Mouse (Mus musculus): ENCODE data around the gene Lgals1. TPM values are rescaled to one million over a fixed set of nuclear protein-coding genes. Genes with fewer than 3 reads are reported as not detected.

The Lgals1 gene
- polyA plus RNA-seq, 1 experiment from 2014 or later = 50.7 TPM

GRCm38 (mm10) chr15:78928539-78928938, 2.0 kb downstream of the Lgals1 start:
- 49% methylated on average over 8 of the region's 8 CpGs for WGBS

GRCm38 (mm10) chr15:78930192-78930706, 3.7 kb downstream of the Lgals1 start:
- H3K4me2 ChIP-seq (ENCODE audit: low read depth, low read length) = no peak overlapping the region
- no peak overlapping the region for H3K27ac ChIP-seq (ENCODE audit: low read depth, low read length)
- no peak overlapping the region for H3K4me3 ChIP-seq (ENCODE audit: low read depth, low read length)
- ATAC-seq (ENCODE audit: low read depth) = no peak
- H3K36me3 ChIP-seq (ENCODE audit: control insufficient read depth, insufficient read depth, low read length) = no peaks in the 10 kb centered on the region
- no peaks in the 10 kb centered on the region for H3K9me3 ChIP-seq (ENCODE audit: control insufficient read depth, low read length)
- H3K9ac ChIP-seq (replicated peaks; ENCODE audit: low read depth, low read length) = no peak overlapping the region
- H3K27me3 ChIP-seq (ENCODE audit: control insufficient read depth, insufficient read depth, low read length) = no peaks in the 10 kb centered on the region
- WGBS = 93% methylated on average over 6 of the region's 6 CpGs
- peaks cover 8% of the 10 kb centered on the region; the same call in 1 of the 2 replicates for H3K4me1 ChIP-seq (ENCODE audit: control insufficient read depth, insufficient read depth, low read length)

More at GRCm38 (mm10) chr15:78928539-78928938, 2.0 kb downstream of the Lgals1 start:
- no peaks in the 10 kb centered on the region for H3K36me3 ChIP-seq (ENCODE audit: control insufficient read depth, insufficient read depth, low read length)
- no peak overlapping the region for H3K27ac ChIP-seq (ENCODE audit: low read depth, low read length)
- H3K4me1 ChIP-seq (ENCODE audit: control insufficient read depth, insufficient read depth, low read length) = peaks cover 8% of the 10 kb centered on the region; the same call in 1 of the 2 replicates
- no peaks in the 10 kb centered on the region for H3K27me3 ChIP-seq (ENCODE audit: control insufficient read depth, insufficient read depth, low read length)
- H3K4me3 ChIP-seq (ENCODE audit: low read depth, low read length) = no peak overlapping the region
- H3K9me3 ChIP-seq (ENCODE audit: control insufficient read depth, low read length) = no peaks in the 10 kb centered on the region
- peak overlapping the region; percentile 59 for H3K4me2 ChIP-seq (ENCODE audit: low read depth, low read length)
- no peak for ATAC-seq (ENCODE audit: low read depth)
- H3K9ac ChIP-seq (replicated peaks; ENCODE audit: low read depth, low read length) = no peak overlapping the region

- Histone ChIP-seq H3K4me3 (ENCODE audit: low read depth, low read length) (no peak overlapping the region), H3K27me3 (ENCODE audit: control insufficient read depth, insufficient read depth, low read length) (no peaks in the 10 kb centered on the region), H3K36me3 (ENCODE audit: control insufficient read depth, insufficient read depth, low read length) (no peaks in the 10 kb centered on the region), H3K9me3 (ENCODE audit: control insufficient read depth, low read length) (no peaks in the 10 kb centered on the region), H3K9ac (replicated peaks; ENCODE audit: low read depth, low read length) (no peak overlapping the region), H3K27ac (ENCODE audit: low read depth, low read length) (no peak overlapping the region), H3K4me2 (ENCODE audit: low read depth, low read length) (no peak overlapping the region), H3K4me1 (ENCODE audit: control insufficient read depth, insufficient read depth, low read length) (peaks cover 11% of the 10 kb centered on the region)
- 92% methylated on average over 7 of the region's 7 CpGs for WGBS
- no peak for ATAC-seq (ENCODE audit: low read depth)
Measured at GRCm38 (mm10) chr15:78930801-78931426, 4.4 kb downstream of the Lgals1 start.

DNA sequence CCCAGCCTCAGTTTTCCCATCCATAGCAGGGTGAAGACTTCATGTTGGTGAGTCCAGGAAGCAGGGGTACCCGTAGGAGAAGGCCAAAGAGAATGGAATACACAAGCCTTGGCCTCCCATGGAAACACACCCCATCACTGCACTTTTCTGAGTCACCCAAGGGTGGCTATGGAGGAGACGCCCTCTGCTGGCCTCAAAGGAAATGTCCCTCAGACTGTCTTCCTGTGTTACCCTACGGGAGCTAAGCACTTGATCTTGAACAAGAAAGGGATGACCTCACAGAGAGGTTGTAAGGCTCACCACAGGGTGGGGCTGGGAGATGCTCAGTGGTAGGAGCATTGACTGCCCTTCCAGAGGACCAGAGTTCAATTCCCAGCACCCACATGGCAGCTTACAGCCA, 5.1 kb downstream of the Lgals1 start:
- no peaks in the 10 kb centered on the region for H3K27me3 ChIP-seq (ENCODE audit: control insufficient read depth, insufficient read depth, low read length)
- H3K4me3 ChIP-seq (ENCODE audit: low read depth, low read length) = no peak overlapping the region
- H3K27ac ChIP-seq (ENCODE audit: low read depth, low read length) = no peak overlapping the region
- WGBS = 19% methylated on average over 3 of the region's 3 CpGs
- H3K36me3 ChIP-seq (ENCODE audit: control insufficient read depth, insufficient read depth, low read length) = no peaks in the 10 kb centered on the region
- H3K4me2 ChIP-seq (ENCODE audit: low read depth, low read length) = no peak overlapping the region
- peaks cover 12% of the 10 kb centered on the region for H3K4me1 ChIP-seq (ENCODE audit: control insufficient read depth, insufficient read depth, low read length)
- ATAC-seq (ENCODE audit: low read depth) = no peak
- no peaks in the 10 kb centered on the region for H3K9me3 ChIP-seq (ENCODE audit: control insufficient read depth, low read length)
- H3K9ac ChIP-seq (replicated peaks; ENCODE audit: low read depth, low read length) = no peak overlapping the region

DNA sequence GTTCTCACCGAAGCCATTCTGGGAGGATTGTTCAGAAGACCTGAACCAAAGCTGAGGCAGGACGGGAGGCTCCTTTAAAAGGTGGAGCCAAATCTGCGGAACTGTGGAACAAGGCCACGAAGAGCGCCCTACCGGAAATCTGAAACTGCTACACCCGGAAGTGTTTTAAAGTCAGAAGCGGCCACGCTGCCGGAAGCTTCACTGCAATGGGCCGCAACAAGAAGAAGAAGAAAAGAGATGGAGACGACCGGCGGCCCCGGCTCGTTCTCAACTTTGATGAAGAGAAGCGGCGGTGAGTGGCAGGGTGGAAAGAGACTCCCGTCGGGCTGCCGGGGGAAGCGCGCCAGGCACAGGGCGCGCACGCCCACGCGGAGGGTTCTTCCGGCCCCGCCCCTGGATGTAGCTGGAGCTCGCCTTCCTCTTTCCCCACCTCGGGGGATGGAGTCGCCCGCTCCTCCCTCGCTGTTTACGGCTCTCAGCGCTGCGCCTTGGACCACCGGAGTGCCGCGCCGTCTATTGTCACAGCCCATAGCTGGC, 8.3 kb downstream of the Lgals1 start, which contains the start of gene Nol12:
Gene Nol12, plus strand, starts transcription at position 150 of the 537 bp plus-strand sequence.
- ATAC-seq (ENCODE audit: low read depth) = peak; percentile 91
- H3K36me3 ChIP-seq (ENCODE audit: control insufficient read depth, insufficient read depth, low read length) = peaks cover 13% of the 10 kb centered on the region
- peak within 1 kb of the TSS; percentile 80 for H3K27ac ChIP-seq (ENCODE audit: low read depth, low read length)
- H3K4me2 ChIP-seq (ENCODE audit: low read depth, low read length) = peak within 1 kb of the TSS; percentile 73
- peaks cover 12% of the 10 kb centered on the region for H3K4me1 ChIP-seq (ENCODE audit: control insufficient read depth, insufficient read depth, low read length)
- peak within 1 kb of the TSS; percentile 68 for H3K9ac ChIP-seq (replicated peaks; ENCODE audit: low read depth, low read length)
- peak within 1 kb of the TSS; percentile 51 for H3K4me3 ChIP-seq (ENCODE audit: low read depth, low read length)
- H3K9me3 ChIP-seq (ENCODE audit: control insufficient read depth, low read length) = no peaks in the 10 kb centered on the region
- under 1% methylated on average over 41 of the region's 42 CpGs for WGBS
- H3K27me3 ChIP-seq (ENCODE audit: control insufficient read depth, insufficient read depth, low read length) = no peaks in the 10 kb centered on the region

GRCm38 (mm10) chr15:78936403-78936802, 9.9 kb downstream of the Lgals1 start:
- H3K4me3 ChIP-seq (ENCODE audit: low read depth, low read length) = no peak overlapping the region
- H3K4me2 ChIP-seq (ENCODE audit: low read depth, low read length) = no peak overlapping the region
- ATAC-seq (ENCODE audit: low read depth) = no peak
- H3K27ac ChIP-seq (ENCODE audit: low read depth, low read length) = no peak overlapping the region
- no peak overlapping the region for H3K9ac ChIP-seq (replicated peaks; ENCODE audit: low read depth, low read length)
- peaks cover 12% of the 10 kb centered on the region for H3K4me1 ChIP-seq (ENCODE audit: control insufficient read depth, insufficient read depth, low read length)
- no peaks in the 10 kb centered on the region for H3K27me3 ChIP-seq (ENCODE audit: control insufficient read depth, insufficient read depth, low read length)
- H3K36me3 ChIP-seq (ENCODE audit: control insufficient read depth, insufficient read depth, low read length) = peaks cover 27% of the 10 kb centered on the region
- no peaks in the 10 kb centered on the region for H3K9me3 ChIP-seq (ENCODE audit: control insufficient read depth, low read length)
- WGBS = 94% methylated on average over 12 of the region's 12 CpGs

DNA sequence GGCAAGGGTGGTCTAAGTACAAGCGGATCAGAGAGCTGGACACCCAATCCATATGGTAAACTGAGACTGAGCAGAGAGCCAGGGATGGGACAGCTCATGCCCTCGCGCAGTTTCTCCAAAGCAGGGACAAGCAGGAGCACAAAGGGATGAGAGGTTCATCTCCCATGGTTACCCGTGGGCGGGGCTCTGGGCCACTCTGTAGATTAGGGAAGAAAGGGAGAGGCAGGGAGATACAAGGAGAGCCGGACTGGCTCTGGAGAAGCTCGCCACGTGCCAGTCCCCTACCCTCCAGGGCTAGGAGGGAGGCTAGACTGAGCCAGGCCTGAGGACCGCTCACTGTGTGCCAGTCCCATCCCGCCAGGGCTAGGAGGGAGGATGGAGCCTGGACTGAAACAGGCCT, 10.8 kb downstream of the Lgals1 start:
- H3K27ac ChIP-seq (ENCODE audit: low read depth, low read length) = no peak overlapping the region
- ATAC-seq (ENCODE audit: low read depth) = no peak
- 0 out of 2 replicates have a peak overlapping the region, but pooled peaks have one; percentile 21 for H3K9ac ChIP-seq (replicated peaks; ENCODE audit: low read depth, low read length)
- H3K4me2 ChIP-seq (ENCODE audit: low read depth, low read length) = no peak overlapping the region
- no peaks in the 10 kb centered on the region for H3K27me3 ChIP-seq (ENCODE audit: control insufficient read depth, insufficient read depth, low read length)
- 89% methylated on average over 10 of the region's 10 CpGs for WGBS
- H3K36me3 ChIP-seq (ENCODE audit: control insufficient read depth, insufficient read depth, low read length) = peaks cover 27% of the 10 kb centered on the region
- H3K4me1 ChIP-seq (ENCODE audit: control insufficient read depth, insufficient read depth, low read length) = peaks cover 12% of the 10 kb centered on the region
- no peaks in the 10 kb centered on the region for H3K9me3 ChIP-seq (ENCODE audit: control insufficient read depth, low read length)
- H3K4me3 ChIP-seq (ENCODE audit: low read depth, low read length) = no peak overlapping the region

GRCm38 (mm10) chr15:78937963-78938362, 11.4 kb downstream of the Lgals1 start:
- Histone ChIP-seq H3K9ac (replicated peaks; ENCODE audit: low read depth, low read length) (no peak overlapping the region), H3K27ac (ENCODE audit: low read depth, low read length) (no peak overlapping the region), H3K27me3 (ENCODE audit: control insufficient read depth, insufficient read depth, low read length) (no peaks in the 10 kb centered on the region), H3K36me3 (ENCODE audit: control insufficient read depth, insufficient read depth, low read length) (peaks cover 27% of the 10 kb centered on the region), H3K4me3 (ENCODE audit: low read depth, low read length) (no peak overlapping the region), H3K9me3 (ENCODE audit: control insufficient read depth, low read length) (no peaks in the 10 kb centered on the region), H3K4me2 (ENCODE audit: low read depth, low read length) (no peak overlapping the region), H3K4me1 (ENCODE audit: control insufficient read depth, insufficient read depth, low read length) (peaks cover 12% of the 10 kb centered on the region)
- no peak for ATAC-seq (ENCODE audit: low read depth)
- 79% methylated on average over 2 of the region's 2 CpGs for WGBS

DNA sequence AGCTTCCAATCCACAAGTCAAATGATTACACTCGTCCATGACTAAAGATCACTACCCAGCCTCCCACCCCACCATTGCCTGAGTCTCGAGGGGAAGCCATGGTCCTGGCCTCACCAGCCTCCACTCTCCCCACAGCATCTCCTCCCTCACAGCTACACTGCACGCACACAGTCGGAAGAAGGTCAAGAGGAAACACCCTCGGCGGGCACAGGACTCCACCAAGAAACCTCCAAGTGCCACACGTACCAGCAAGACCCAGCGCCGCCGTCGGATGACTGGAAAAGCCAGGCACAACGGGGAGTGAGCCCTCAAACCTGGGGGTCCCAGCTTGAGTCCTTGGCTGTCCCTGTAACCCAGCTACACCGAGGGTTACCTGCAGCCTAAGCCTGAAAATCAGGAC, 13.8 kb downstream of the Lgals1 start:
- ATAC-seq (ENCODE audit: low read depth) = no peak

More for the DNA sequence above, 13.8 kb downstream of the Lgals1 start:
- H3K4me3 ChIP-seq (ENCODE audit: low read depth, low read length) = no peak overlapping the region
- 94% methylated on average over 13 of the region's 13 CpGs for whole genome bisulfite sequencing
- H3K27me3 ChIP-seq (ENCODE audit: control insufficient read depth, insufficient read depth, low read length) = no peaks in the 10 kb centered on the region
- H3K9ac ChIP-seq (replicated peaks; ENCODE audit: low read depth, low read length) = no peak overlapping the region
- no peaks in the 10 kb centered on the region for H3K9me3 ChIP-seq (ENCODE audit: control insufficient read depth, low read length)
- peaks cover 27% of the 10 kb centered on the region for H3K36me3 ChIP-seq (ENCODE audit: control insufficient read depth, insufficient read depth, low read length)
- no peak overlapping the region for H3K27ac ChIP-seq (ENCODE audit: low read depth, low read length)
- H3K4me2 ChIP-seq (ENCODE audit: low read depth, low read length) = no peak overlapping the region
- peaks cover 12% of the 10 kb centered on the region for H3K4me1 ChIP-seq (ENCODE audit: control insufficient read depth, insufficient read depth, low read length)
